Mouse (Mus musculus): ENCODE measurements around the gene Sh3kbp1. TPM values are rescaled to one million over a fixed set of nuclear protein-coding genes. Genes with fewer than 3 reads are reported as not detected.

The Sh3kbp1 gene
- polyA plus RNA-seq, 1 experiment = 2.8 TPM

- Histone ChIP-seq H3K9ac (ENCODE audit: low read depth, poor library complexity, severe bottlenecking) (no peak overlapping the region), H3K4me3 (ENCODE audit: low read depth, low read length) (no peak overlapping the region), H3K36me3 (ENCODE audit: control insufficient read depth, insufficient read depth, low read length, poor library complexity, severe bottlenecking) (no peaks in the 10 kb centered on the region), H3K27me3 (ENCODE audit: control insufficient read depth, insufficient read depth, low read length, poor library complexity, severe bottlenecking) (no peaks in the 10 kb centered on the region), H3K27ac (ENCODE audit: insufficient read depth, low read length) (no peak overlapping the region), H3K9me3 (replicated peaks; ENCODE audit: control insufficient read depth, insufficient read depth, low read length, poor library complexity, severe bottlenecking) (no peaks in the 10 kb centered on the region), H3K4me1 (ENCODE audit: control insufficient read depth, insufficient read depth, low read length) (no peaks in the 10 kb centered on the region)
- TF ChIP-seq CTCF (IDR thresholded peaks at IDR 0.05; ENCODE audit: low read depth, low read length) (no peak), EP300 (IDR thresholded peaks at IDR 0.05; ENCODE audit: insufficient read depth, low read depth, low read length) (no peak), POLR2A (IDR thresholded peaks at IDR 0.05; ENCODE audit: insufficient read depth, low read length) (no peak)
Measured at GRCm38 (mm10) chrX:159686850-159687249, 59.8 kb downstream of the Sh3kbp1 start.

DNA sequence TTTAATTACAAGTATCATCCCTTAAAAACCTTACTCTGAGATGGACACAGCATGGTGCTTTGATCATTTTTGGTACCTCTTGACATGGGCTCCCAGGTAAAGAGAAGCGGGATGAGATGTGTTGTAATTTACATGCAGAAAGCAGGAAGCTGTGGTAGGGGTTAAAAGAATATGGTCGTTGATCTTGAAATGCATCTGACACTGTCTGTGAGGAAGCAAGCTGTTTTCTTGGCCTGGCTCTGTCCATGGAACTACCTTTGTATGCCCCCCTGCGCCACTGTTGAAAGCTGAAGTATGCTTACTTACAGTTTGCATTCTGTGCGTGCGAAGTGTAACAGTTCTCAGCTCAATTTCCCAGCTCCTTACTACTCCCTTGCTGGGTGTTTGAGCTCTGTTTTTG, 61.6 kb downstream of the Sh3kbp1 start:
- TF ChIP-seq EP300 (IDR thresholded peaks at IDR 0.05; ENCODE audit: insufficient read depth, low read depth, low read length) (no peak), CTCF (IDR thresholded peaks at IDR 0.05; ENCODE audit: low read depth, low read length) (no peak), POLR2A (IDR thresholded peaks at IDR 0.05; ENCODE audit: insufficient read depth, low read length) (no peak)
- H3K9me3 ChIP-seq (replicated peaks; ENCODE audit: control insufficient read depth, insufficient read depth, low read length, poor library complexity, severe bottlenecking) = no peaks in the 10 kb centered on the region
- H3K4me1 ChIP-seq (ENCODE audit: control insufficient read depth, insufficient read depth, low read length) = no peaks in the 10 kb centered on the region
- H3K4me3 ChIP-seq (ENCODE audit: low read depth, low read length) = no peak overlapping the region
- no peaks in the 10 kb centered on the region for H3K27me3 ChIP-seq (ENCODE audit: control insufficient read depth, insufficient read depth, low read length, poor library complexity, severe bottlenecking)
- H3K27ac ChIP-seq (ENCODE audit: insufficient read depth, low read length) = no peak overlapping the region
- no peaks in the 10 kb centered on the region for H3K36me3 ChIP-seq (ENCODE audit: control insufficient read depth, insufficient read depth, low read length, poor library complexity, severe bottlenecking)
- no peak overlapping the region for H3K9ac ChIP-seq (ENCODE audit: low read depth, poor library complexity, severe bottlenecking)

- H3K36me3 ChIP-seq (ENCODE audit: control insufficient read depth, insufficient read depth, low read length, poor library complexity, severe bottlenecking) = no peaks in the 10 kb centered on the region
- no peak overlapping the region for H3K4me3 ChIP-seq (ENCODE audit: low read depth, low read length)
- no peak overlapping the region for H3K27ac ChIP-seq (ENCODE audit: insufficient read depth, low read length)
- no peaks in the 10 kb centered on the region for H3K4me1 ChIP-seq (ENCODE audit: control insufficient read depth, insufficient read depth, low read length)
- H3K9me3 ChIP-seq (replicated peaks; ENCODE audit: control insufficient read depth, insufficient read depth, low read length, poor library complexity, severe bottlenecking) = no peaks in the 10 kb centered on the region
- H3K27me3 ChIP-seq (ENCODE audit: control insufficient read depth, insufficient read depth, low read length, poor library complexity, severe bottlenecking) = no peaks in the 10 kb centered on the region
- TF ChIP-seq POLR2A (IDR thresholded peaks at IDR 0.05; ENCODE audit: insufficient read depth, low read length) = no peak
- TF ChIP-seq CTCF (IDR thresholded peaks at IDR 0.05; ENCODE audit: low read depth, low read length) = no peak
- no peak for TF ChIP-seq EP300 (IDR thresholded peaks at IDR 0.05; ENCODE audit: insufficient read depth, low read depth, low read length)
- no peak overlapping the region for H3K9ac ChIP-seq (ENCODE audit: low read depth, poor library complexity, severe bottlenecking)
Measured at GRCm38 (mm10) chrX:159689785-159690416, 62.8 kb downstream of the Sh3kbp1 start.

DNA sequence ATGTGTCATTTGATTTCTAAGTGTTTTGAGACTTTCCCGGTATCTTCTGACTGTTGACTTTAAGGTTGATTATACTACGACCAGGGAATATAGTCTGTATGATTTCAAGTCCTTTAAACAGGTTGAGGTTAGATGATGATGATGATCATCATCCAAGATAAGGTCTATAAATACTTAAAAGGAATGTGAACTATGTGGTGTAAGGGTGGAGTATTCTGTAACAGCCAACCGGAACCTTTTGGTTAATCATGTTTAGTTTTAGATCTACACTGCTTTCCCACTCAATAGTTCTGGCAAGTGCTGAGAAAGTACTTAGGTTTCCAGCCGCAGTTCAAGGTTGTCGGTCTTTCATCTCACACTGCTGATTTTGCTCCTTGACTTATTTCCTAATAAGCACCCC, 66.1 kb downstream of the Sh3kbp1 start:
- Histone ChIP-seq H3K4me1 (ENCODE audit: control insufficient read depth, insufficient read depth, low read length) (no peaks in the 10 kb centered on the region), H3K9me3 (replicated peaks; ENCODE audit: control insufficient read depth, insufficient read depth, low read length, poor library complexity, severe bottlenecking) (no peaks in the 10 kb centered on the region), H3K36me3 (ENCODE audit: control insufficient read depth, insufficient read depth, low read length, poor library complexity, severe bottlenecking) (no peaks in the 10 kb centered on the region), H3K27me3 (ENCODE audit: control insufficient read depth, insufficient read depth, low read length, poor library complexity, severe bottlenecking) (no peaks in the 10 kb centered on the region), H3K9ac (ENCODE audit: low read depth, poor library complexity, severe bottlenecking) (no peak overlapping the region), H3K4me3 (ENCODE audit: low read depth, low read length) (no peak overlapping the region), H3K27ac (ENCODE audit: insufficient read depth, low read length) (no peak overlapping the region)
- TF ChIP-seq CTCF (IDR thresholded peaks at IDR 0.05; ENCODE audit: low read depth, low read length) (no peak), EP300 (IDR thresholded peaks at IDR 0.05; ENCODE audit: insufficient read depth, low read depth, low read length) (no peak), POLR2A (IDR thresholded peaks at IDR 0.05; ENCODE audit: insufficient read depth, low read length) (no peak)

- Histone ChIP-seq H3K9ac (ENCODE audit: low read depth, poor library complexity, severe bottlenecking) (no peak overlapping the region), H3K9me3 (replicated peaks; ENCODE audit: control insufficient read depth, insufficient read depth, low read length, poor library complexity, severe bottlenecking) (no peaks in the 10 kb centered on the region), H3K27ac (ENCODE audit: insufficient read depth, low read length) (no peak overlapping the region), H3K4me1 (ENCODE audit: control insufficient read depth, insufficient read depth, low read length) (no peaks in the 10 kb centered on the region), H3K4me3 (ENCODE audit: low read depth, low read length) (no peak overlapping the region), H3K27me3 (ENCODE audit: control insufficient read depth, insufficient read depth, low read length, poor library complexity, severe bottlenecking) (no peaks in the 10 kb centered on the region), H3K36me3 (ENCODE audit: control insufficient read depth, insufficient read depth, low read length, poor library complexity, severe bottlenecking) (no peaks in the 10 kb centered on the region)
- TF ChIP-seq POLR2A (IDR thresholded peaks at IDR 0.05; ENCODE audit: insufficient read depth, low read length) = no peak
- TF ChIP-seq CTCF (IDR thresholded peaks at IDR 0.05; ENCODE audit: low read depth, low read length) = no peak
- TF ChIP-seq EP300 (IDR thresholded peaks at IDR 0.05; ENCODE audit: insufficient read depth, low read depth, low read length) = no peak
Measured at GRCm38 (mm10) chrX:159696545-159696944, 69.5 kb downstream of the Sh3kbp1 start.

- H3K27ac ChIP-seq (ENCODE audit: insufficient read depth, low read length) = no peak overlapping the region
- no peak for TF ChIP-seq CTCF (IDR thresholded peaks at IDR 0.05; ENCODE audit: low read depth, low read length)
- no peak for TF ChIP-seq EP300 (IDR thresholded peaks at IDR 0.05; ENCODE audit: insufficient read depth, low read depth, low read length)
- TF ChIP-seq POLR2A (IDR thresholded peaks at IDR 0.05; ENCODE audit: insufficient read depth, low read length) = no peak
- no peaks in the 10 kb centered on the region for H3K27me3 ChIP-seq (ENCODE audit: control insufficient read depth, insufficient read depth, low read length, poor library complexity, severe bottlenecking)
- H3K36me3 ChIP-seq (ENCODE audit: control insufficient read depth, insufficient read depth, low read length, poor library complexity, severe bottlenecking) = no peaks in the 10 kb centered on the region
- no peaks in the 10 kb centered on the region for H3K9me3 ChIP-seq (replicated peaks; ENCODE audit: control insufficient read depth, insufficient read depth, low read length, poor library complexity, severe bottlenecking)
- H3K9ac ChIP-seq (ENCODE audit: low read depth, poor library complexity, severe bottlenecking) = no peak overlapping the region
- no peak overlapping the region for H3K4me3 ChIP-seq (ENCODE audit: low read depth, low read length)
- H3K4me1 ChIP-seq (ENCODE audit: control insufficient read depth, insufficient read depth, low read length) = no peaks in the 10 kb centered on the region
Measured at GRCm38 (mm10) chrX:159697030-159697454, 70.0 kb downstream of the Sh3kbp1 start.

Measured in ES-Bruce4 (cell line).